Mouse (Mus musculus) embryonic fibroblast, embryonic 13.5 days (primary cell): ENCODE data around the gene Rnf208.

Experiments
- CTCF ChIP-seq: IDR thresholded peaks from 2 replicates; pipeline ENCODE4 v1.5.1; 2011; ENCODE audit warnings: mild to moderate bottlenecking, control low read depth, low read length, moderate library complexity, borderline replicate concordance; ENCODE audit not compliant: insufficient read depth
- POLR2A ChIP-seq: IDR thresholded peaks from 2 replicates; pipeline ENCODE4 v1.6.1; 2011; ENCODE audit warnings: low read depth, mild to moderate bottlenecking, control low read depth, low read length, moderate library complexity

- TF ChIP-seq CTCF (no peak), POLR2A (0 out of 2 replicates have a peak, but pooled peaks have one; percentile 27)
Observed at GRCm38 (mm10) chr2:25195211-25196156, 46.6 kb upstream of the Rnf208 start.
